Mouse (Mus musculus): ENCODE results near the gene Bcl7a.

Gene Bcl7a

DNA sequence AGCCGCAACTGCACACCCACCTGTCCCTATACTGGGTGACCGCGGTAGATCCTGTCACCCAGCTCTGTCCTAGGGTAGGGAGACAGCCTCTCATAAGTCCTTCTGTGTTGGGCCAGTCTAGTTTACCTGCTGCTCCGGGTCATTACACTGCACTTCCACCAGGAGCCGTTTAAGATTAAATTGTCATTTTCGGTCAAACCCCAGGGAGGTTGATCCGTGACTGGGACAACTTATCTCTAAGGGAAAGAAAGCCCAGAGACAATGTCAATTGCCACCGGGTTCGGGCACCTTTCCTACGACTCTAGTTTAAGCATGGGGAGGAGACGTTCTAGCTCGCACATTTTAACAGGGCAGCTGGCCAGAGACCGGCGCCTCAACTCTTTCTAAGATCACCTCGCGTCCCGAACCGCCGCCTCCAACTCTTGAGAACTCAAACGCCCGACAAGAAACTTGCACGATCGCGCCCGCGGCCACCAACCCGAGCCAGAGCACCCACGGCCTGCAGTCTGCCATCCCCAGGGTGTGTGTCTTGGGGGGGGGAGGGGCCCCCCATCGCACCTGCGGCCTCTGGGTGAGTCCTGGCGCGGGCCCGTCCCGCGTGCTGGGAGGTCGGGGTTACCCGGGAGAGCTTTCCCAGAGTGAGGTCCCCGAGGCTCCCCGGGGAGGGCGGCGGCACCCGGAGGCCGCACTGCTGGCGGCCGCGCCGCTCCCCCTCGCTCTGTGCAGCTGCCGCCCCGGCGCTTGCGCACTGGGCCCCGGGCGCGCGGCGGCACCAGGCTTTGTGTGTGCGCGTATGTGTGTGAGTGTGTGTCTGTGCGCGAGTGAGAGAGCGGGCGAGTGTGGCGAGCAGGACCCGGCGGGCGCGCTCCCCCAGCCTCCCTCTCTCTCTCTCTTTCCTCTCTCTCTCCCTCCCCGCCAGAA, at the start of gene Bcl7a:
Bcl7a (plus strand) TSS at position 128 of the 921 bp plus-strand sequence.
- peak; percentile 92 for DNase-seq (ENCODE audit: low read depth)

DNA sequence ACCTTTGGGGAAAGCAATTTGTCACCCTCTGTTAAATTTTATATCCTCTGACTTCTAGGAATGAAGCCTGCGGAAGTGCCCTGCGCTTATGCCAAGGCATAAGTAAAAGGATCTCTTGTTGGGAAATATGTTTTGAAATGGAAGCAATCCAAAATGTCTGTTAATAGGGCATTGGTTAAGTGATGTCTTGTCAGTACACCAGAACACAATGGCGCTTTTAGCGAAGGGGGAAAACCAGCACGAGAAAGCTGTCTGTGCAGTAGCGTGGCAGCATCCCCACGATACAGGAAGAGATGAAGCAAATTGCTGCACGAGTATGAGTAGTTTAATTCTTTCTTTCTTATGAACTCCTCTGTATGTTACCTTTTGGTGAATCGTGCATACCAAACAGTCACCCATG, 49.0 kb upstream of the Bcl7a start:
- no peak for DNase-seq (ENCODE audit: low read depth)

DNA sequence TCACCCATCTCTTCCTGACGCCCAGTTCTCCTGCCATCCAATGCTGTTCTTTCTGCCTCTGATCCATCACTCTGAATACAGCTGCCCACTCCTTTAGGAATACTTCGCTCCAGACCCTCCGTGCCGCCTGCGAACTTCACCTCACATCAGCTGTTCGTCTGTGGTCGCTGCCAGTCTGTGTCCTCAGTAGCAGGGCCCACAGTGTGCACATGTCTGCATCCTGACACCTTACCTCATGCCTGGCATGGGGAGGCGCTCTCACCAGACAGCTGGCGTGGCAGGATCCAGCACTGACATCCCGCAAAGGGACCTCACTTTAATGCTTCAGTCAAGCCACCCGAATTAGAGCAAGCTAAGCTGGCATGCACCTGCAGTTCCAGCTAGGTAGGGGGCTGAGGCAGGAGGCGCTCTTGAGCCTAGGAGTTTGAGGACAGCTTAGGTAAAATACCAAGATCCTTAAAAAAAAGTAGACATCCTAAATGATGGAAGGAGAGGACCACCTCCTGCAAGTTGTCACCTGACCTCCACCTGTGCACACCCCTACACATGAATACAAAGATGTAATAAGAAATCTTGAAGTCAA, 47.3 kb upstream of the Bcl7a start:
- peak; percentile 28 for DNase-seq (ENCODE audit: low read depth)

DNA sequence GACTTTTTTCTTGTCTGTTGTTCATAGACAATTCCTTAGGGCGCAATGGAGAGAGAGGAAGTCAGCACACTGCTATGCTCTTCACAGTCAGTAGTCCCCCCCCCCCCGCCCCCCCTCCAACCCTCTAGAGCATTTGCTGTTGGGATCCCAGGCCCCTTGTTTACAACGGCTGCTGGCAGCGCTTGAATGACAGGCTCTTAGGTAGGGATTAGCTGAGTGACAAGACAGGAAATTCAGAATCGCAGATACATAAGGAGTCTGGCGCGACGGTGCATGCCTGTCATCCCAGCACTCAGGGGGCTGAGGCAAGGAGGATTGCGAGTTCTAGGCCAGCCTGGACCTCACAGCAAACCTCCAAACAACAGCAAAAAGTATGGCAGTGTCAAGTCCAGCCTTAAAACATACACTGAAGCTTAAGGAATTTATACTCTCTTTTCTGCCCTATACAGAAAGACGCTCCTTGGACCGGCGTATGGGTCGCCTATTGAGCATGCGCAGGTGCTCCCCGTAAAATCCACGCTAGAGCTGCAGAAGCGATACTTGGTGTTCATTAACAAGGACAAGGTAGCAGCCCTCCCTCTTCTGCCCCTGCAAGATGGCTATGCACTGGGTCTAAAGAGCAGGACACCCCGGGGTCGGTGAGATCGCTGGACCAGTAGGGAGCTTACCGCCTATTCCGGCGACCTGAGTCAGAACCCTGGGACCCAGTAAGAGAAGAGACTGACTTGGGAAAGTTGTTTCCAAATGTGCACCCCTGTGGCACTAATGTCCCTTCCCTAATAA, 46.5 kb upstream of the Bcl7a start:
- no peak for DNase-seq (ENCODE audit: low read depth)

DNA sequence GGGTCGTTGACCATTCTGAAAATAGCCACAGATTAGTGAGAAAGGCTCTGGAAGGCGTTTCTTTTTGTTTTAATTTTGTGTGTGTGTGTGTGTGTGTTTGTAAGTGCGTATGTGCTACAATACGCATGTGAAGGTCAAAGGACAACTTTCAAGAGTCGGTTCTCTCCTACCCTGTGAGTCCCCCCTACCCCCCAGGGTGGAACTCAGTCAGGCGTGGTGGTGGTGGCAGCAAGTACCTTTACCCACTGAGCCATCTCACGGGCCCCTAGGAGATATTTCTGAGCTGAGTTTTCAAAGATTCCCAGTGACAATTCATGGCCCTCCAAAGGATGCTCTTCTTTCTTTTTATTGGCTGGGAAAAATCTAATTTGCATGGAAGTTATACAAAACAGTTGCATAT, 45.8 kb upstream of the Bcl7a start:
- no peak for DNase-seq (ENCODE audit: low read depth)

DNA sequence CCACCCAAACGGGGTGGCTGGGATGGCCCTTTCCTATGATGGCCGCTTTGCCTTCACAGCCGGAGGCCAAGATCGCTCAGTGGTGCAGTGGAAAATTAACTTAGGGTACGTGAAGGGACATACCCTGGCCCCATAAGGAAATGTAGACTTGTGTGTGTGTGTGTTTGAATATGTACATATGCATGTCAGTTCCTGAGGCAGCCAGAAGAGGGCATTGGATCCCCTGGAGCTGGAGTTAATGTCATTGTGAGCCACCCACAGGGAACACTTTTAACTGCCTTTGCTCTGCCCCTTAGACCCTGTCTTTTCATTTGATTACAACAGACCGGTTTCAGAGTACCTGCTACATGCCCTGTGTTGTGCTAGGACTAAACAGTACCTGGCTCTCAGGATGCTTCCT, 45.1 kb upstream of the Bcl7a start:
- DNase-seq (ENCODE audit: low read depth), result peak; percentile 25

DNA sequence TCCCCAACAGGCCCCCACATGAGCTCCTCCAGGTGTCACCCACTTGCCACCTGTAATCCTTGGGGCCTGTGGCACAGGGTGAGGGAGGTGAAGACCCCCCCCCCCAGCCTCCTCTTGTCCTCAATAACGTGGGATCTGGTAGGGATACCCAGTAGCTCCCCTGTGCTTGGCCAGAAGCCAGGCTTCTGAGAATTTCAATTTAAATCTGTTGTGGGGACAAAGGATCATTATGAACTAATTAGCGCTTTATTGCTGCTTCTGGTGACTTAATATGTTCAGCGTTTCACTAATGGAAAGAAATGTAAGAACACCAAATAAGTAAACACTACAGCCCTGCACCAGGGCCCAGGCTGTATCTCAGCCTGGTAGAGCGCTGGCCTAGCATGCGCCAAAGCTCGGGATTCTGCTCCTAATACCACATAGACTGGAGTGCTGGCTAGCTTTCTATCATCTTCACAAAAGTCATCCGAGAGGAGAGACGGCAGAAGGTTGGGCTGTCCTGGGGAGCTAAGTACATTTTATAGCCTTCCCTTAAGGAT, 43.1 kb upstream of the Bcl7a start:
- DNase-seq (ENCODE audit: low read depth), result no peak

DNA sequence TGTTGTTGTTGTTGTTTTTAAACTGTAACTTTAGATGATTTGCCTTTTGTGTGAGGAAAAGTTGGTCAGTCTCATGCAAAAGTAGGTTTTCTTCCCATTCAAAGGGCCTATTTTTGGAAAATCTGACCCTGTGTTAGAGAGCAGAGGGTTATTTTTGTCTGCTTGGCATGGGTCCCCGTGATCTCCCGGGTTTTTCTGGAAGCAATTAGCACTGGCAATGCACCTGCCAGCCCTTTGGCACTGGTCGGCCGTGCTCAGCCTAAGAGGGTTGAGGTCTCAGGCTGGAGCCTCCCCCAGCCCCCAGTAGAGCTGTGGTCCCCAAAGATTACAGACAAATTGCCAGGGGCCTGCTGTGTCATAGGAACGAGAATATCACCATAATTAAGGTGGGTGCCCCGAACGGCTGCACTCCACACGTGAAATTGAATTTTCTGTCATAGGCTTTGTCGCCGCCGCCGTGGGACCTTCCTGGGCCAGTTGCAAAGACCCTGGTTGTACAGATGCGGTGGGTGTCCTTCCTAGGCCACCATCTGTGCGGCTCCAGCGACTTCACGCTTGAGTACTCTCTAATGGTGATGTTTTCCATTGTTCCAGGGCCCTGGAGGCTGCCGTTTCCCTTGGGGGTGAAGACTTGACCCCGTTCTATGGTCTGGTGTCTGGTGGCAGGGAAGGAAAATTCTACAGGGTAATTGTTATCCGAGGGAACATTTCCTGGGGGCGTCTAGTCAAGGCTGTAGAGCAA, 41.7 kb upstream of the Bcl7a start:
- no peak for DNase-seq (ENCODE audit: low read depth)

DNA sequence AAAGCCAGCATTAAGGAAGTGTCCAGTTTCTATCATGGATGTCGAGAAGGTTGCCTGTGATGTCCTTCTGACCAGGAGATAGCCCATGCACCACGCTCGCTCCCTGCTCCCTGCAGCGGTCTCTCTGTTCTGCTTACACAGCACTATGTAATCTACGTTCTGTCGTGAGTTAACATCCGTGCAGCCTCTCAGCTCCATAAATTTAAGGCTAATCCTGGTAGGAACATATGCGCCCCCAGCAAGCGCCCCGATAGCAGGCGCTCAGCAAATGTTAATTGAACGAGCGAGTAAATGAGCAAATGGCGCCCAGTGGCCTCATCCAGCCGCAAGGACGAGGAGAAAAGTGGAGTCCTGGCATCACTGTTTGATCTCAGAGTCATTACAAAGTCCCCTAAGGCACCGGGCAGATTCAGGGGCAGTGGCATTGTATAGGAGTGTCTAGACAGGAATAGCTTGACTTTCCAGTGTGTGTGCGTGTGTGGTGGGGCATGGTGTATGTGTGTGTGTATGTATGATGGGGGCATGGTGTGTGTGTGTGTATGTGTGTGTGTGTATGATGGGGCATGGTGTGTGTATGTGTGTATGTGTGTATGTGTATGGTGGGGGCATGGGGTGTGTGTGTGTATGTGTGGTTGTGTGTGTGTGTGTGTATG, 35.9 kb upstream of the Bcl7a start:
- no peak for DNase-seq (ENCODE audit: low read depth)

DNA sequence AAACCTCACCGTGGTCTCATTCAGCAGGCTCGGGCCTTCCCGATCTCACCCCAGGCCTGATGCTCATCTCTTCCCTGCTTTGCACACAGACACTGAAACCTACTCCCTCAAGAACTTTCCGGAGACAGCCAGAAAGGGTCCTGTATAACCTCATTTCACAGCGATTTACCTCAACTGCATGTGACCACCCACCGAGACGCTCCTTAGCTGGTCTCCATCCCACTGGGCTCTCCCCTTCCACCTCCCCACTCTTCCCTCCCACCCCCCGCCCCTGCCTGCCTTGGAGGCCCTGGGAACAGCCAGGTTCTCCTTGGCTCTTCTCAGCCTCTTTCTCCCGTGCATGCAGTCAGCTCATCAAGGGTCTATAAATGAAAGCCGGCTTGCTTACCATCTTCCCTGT, 33.8 kb upstream of the Bcl7a start:
- DNase-seq (ENCODE audit: low read depth), result no peak

DNA sequence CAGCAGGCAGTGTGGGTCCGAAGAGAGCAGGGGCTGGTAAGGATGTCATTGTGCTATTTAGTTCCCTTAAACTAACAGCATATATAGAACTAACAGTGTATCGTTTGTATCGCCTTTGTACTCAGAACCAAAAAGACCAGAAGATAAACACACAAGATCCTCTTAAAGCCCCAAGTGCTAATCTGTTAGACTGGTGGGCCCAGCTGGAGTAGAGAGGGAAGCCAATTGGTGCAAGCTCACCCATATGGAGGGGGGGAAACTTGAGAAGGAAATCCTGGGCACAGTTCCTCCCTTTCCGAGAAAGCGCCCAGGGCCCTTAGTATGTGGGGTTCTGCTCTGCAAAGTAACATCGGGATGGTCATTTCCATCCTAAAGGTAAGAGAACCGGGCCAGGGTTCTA, 33.4 kb upstream of the Bcl7a start:
- DNase-seq (ENCODE audit: low read depth), result no peak

DNA sequence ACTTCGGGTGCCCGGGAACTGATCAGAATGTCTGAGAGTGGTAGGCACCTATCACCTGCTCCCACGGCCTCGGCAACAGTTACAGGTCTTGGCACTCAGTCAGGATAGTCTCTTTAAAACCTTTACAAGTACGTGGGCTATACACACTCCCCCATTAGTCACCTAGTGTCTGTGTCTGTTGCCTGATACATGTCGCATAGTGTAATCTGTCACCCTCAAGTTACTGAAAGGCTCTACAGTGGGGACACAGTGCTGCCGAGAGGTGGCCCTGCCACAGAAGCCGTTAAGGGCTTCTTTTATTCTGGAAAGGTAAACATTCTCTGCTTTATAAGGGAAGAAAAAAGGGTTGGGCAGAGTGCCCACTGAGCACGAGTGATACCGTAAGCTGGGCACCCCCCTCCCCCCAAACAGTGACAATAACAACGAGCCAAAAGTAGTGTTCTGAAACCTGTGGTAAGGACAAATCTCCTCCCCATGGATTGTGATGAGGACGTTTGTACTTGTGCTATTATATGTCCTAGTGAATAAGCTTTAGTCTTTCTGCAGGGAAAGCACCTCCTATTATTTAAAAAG, 30.5 kb upstream of the Bcl7a start:
- no peak for DNase-seq (ENCODE audit: low read depth)

DNA sequence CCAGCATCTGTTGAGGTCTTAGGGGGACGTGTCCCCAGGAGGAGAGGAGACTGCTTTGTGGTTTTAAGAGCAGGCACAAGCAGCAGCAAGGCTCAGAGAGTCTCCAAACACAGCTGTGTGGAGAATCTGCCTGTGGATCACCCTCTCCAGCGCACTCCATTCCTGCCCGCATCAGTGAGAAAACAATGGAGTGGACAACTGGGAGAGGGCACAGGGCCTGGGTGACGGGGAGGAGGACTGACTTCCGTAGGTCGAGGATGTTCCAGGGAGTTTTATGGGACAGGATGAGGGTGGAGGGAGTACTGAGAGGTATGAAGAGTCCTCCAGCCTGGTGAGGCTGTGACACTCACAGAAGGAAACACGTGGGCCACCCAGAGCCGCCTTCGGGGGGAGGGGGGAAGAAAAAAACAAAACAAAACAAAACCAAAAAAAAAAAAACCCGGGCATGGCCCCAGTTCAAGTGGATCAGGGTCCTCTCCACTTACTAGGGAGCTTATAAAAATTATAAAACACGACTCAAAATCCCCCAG, 29.7 kb upstream of the Bcl7a start:
- peak; percentile 38 for DNase-seq (ENCODE audit: low read depth)

DNA sequence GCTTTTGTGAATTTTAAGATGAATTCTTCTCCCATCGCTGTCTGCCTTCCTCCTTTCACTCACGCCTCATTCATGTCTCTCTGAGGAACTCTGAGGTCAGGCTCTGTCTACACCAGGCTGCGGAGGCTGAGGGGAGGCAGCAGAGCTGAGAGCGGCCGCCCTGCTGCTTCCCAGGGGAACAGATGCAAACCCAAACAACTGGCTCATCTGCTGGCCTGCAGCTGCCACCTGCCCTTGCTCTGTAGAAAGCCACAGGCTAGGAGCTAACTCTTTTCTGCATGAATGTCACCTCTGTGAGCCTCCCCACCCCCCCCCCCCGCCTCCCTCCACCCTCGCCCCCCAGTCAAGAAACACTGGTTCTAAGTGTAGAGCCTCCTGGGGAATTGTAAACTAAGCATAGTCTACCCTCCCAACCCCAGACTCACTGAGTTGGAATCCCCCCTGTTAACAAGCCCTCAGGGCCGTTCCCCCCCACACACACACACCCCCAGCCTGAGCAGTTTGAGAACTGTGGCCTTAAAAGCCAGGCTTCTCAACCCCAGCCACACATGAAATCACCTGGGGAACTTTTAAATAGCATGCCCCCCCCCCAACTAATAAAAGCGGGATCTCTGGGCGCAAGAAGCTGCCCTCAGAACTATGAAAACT, 28.3 kb upstream of the Bcl7a start:
- no peak for DNase-seq (ENCODE audit: low read depth)

DNA sequence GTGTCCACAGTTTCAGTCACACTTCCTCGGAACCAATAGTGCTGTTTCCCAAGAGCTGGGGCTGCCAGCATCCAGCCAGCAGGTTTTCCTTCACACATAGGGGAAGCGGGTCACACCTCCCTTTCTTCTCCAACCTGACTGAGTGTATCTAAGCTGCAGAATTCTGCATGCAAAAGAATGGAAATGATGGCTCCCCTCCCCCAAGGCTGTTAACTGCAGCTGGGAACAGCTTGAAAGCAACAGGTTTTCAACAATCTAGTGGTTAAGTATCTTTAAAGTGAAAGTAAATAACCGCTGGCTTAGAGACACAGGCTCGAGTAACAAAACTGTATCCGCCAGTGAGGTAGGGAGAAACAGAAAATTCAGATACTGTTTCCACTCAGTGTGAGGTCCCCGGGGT, 25.6 kb upstream of the Bcl7a start:
- DNase-seq (ENCODE audit: low read depth), result peak; percentile 60

DNA sequence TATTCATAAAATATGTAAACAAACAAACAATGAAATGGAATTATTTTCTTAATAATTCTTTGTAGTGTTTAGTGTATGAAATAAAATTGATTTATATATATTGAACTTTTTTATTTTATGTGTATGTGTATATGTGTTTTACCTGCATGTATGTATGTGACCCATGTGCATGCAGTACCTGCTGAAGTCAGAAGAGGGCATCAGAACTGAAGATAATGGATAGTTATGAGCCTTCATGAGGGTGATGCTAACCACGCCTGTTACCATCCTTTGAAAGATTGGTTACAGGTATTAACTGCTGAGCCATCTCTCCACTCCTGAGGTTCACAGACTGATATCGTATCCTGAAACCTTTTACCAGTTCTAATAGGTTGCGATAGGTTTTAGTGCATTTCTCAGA, 23.5 kb upstream of the Bcl7a start:
- DNase-seq (ENCODE audit: low read depth), result peak; percentile 43

DNA sequence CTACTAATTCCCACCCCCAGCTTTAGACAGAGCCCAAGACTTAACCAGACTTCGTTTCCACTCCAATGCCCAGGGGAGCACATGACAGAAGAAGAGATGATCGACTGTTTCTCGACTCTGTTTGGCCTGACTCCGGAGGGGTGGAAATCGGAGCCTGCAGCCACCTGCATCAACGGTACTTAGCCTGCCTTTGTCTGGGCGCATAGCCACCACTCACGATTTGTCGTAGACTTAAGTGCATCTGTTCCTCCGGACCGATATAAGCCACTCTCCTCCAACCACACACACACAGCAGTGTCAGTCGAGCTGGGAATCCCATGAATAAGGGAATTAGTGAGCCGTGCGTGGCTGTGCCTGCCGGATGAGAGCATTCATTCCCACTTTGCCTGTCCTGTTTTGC, 19.4 kb upstream of the Bcl7a start:
- no peak for DNase-seq (ENCODE audit: low read depth)

DNA sequence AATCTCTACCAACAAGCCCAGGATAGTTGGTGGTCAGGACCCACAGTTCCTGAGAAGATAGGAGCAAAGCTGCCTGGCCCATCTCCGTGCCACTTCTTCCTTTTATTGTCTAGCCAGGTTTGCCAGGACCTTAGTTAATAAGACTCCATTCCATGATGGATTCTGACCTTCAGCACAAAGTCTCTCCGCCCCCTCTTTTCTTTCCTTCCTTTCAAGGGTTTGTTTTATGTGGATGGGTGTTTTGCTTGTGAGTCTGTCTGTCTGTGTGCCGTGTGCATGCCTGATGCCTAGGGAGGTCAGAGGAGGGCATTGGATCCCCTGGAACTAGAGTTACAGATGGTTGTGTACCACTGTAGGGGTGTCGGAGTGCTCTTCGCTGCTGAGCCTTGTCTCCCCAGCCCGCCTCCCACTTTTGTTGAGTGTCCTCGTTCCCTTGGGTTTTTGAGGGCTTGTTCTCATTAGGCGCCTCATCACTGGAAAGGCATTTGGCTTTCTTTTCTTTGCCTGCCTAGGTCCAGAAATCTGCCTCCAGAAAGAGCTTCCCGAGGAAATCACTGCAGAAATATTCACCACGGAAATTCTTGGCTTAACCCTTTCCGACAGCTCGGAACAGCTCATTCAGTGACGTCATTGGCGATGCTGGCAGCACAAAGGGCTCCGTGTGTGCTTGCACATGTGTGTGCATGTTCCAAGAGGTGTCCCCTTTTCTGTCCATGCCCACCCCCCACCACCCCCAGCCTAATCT, 17.5 kb upstream of the Bcl7a start:
- DNase-seq (ENCODE audit: low read depth), result no peak

DNA sequence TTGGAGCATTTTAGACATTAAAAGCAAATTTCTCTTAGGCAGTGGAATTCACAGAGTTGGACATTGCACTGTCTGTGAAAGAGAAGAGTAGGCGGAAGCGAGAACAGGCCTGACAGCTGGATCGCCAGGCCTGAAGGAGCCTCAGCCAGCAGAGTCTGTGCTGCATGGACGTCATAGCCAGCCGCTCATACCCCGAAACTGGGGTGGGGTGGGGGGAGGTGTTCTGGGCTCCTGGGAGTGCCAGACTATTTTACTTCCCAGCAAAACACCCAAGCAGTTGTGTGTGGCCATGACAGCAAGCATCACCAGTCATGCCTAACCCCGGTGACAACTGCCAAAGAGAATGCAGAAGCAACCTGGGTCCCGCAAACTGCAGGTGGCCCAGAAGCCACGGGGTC, 16.9 kb upstream of the Bcl7a start:
- no peak for DNase-seq (ENCODE audit: low read depth)

DNA sequence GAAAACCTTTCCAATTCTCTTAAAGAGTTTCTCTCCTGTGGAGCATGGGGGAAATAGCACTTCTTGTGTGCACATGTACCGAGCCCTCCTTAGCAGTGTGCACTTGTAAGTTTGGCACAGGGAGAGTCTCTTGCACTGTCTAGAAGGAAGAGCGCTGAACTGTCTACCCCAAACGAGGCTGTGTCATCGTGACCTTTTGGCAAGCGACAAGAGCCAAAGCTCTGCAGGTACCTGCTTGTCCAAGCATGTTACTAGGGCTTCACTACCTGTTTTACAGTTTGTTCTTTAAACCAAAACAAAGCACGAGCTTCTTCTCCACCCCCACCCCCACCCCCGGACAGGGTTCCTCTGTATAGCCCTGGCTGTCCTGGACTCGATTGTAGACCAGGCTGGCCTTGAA, 15.9 kb upstream of the Bcl7a start:
- no peak for DNase-seq (ENCODE audit: low read depth)
